Mouse (Mus musculus) kidney, adult 18-20 months (tissue): ENCODE data around the gene Misp.

Experiments used
- DNase-seq: peaks from one replicate; pipeline ENCODE4 v3.0.0; 2021

Misp gene

GRCm38 (mm10) chr10:79795905-79796304, 24.9 kb upstream of the Misp start:
- DNase-seq: no peak

- no peak for DNase-seq
Measured at GRCm38 (mm10) chr10:79797326-79797725, 23.5 kb upstream of the Misp start.

- DNase-seq: peak; percentile 74
Measured at GRCm38 (mm10) chr10:79798289-79798928, 22.4 kb upstream of the Misp start.

- DNase-seq: peak; percentile 44
Measured at GRCm38 (mm10) chr10:79800508-79800907, 20.3 kb upstream of the Misp start.

- peak; percentile 67 for DNase-seq
Measured at GRCm38 (mm10) chr10:79801837-79802236, 19.0 kb upstream of the Misp start.

- peak; percentile 78 for DNase-seq
Measured at GRCm38 (mm10) chr10:79802331-79802971, 18.3 kb upstream of the Misp start.

- peak; percentile 23 for DNase-seq
Measured at GRCm38 (mm10) chr10:79803716-79804323, 17.0 kb upstream of the Misp start.

- DNase-seq: peak; percentile 54
Measured at GRCm38 (mm10) chr10:79805636-79806035, 15.2 kb upstream of the Misp start.

- no peak for DNase-seq
Measured at GRCm38 (mm10) chr10:79806331-79806730, 14.5 kb upstream of the Misp start.

GRCm38 (mm10) chr10:79806972-79807371, 13.8 kb upstream of the Misp start:
- no peak for DNase-seq

- peak; percentile 48 for DNase-seq
Measured at GRCm38 (mm10) chr10:79807826-79808225, 13.0 kb upstream of the Misp start.

- no peak for DNase-seq
Measured at GRCm38 (mm10) chr10:79808728-79809127, 12.1 kb upstream of the Misp start.

- peak; percentile 92 for DNase-seq
Measured at GRCm38 (mm10) chr10:79811736-79812637, 8.8 kb upstream of the Misp start.

- DNase-seq: peak; percentile 57
Measured at GRCm38 (mm10) chr10:79814271-79814842, 6.4 kb upstream of the Misp start.

- DNase-seq: peak; percentile 73
Measured at GRCm38 (mm10) chr10:79815671-79816494, 4.9 kb upstream of the Misp start.

GRCm38 (mm10) chr10:79817111-79817510, 3.7 kb upstream of the Misp start:
- DNase-seq: no peak

GRCm38 (mm10) chr10:79818225-79818624, 2.6 kb upstream of the Misp start:
- DNase-seq: no peak

- DNase-seq: no peak
Measured at GRCm38 (mm10) chr10:79819606-79820005, 1.2 kb upstream of the Misp start.

- DNase-seq: no peak
Measured at GRCm38 (mm10) chr10:79820277-79820676, 512 bp upstream of the Misp start.

- DNase-seq: no peak
Measured at GRCm38 (mm10) chr10:79821731-79822130, 942 bp downstream of the Misp start.

- DNase-seq: peak; percentile 82
Measured at GRCm38 (mm10) chr10:79822372-79822771, 1.6 kb downstream of the Misp start.

- DNase-seq: no peak
Measured at GRCm38 (mm10) chr10:79823011-79823410, 2.2 kb downstream of the Misp start.
